Mouse (Mus musculus): Measurements from ENCODE around the gene Gm5751.
"Not testable (repeated sequence)": the region's sequence is repeated elsewhere in the genome, so short reads cannot be mapped to it uniquely, and the experiment has no call there.

Gm5751 gene

GRCm38 (mm10) chrX:8873953-8874352 is at the start of gene Gm5751:
Gm5751 (plus strand) TSS chrX:8874253.
- not testable (repeated sequence) for DNase-seq (ENCODE audit: low read depth, low spot score)

- peak; percentile 81 for DNase-seq (ENCODE audit: low read depth, low spot score)
These were observed 42.0 kb upstream of the Gm5751 start for GRCm38 (mm10) chrX:8832043-8832442.

GRCm38 (mm10) chrX:8843694-8844093 is 30.4 kb upstream of the Gm5751 start, which contains the start of gene Gm6592:
Gm6592 (plus strand) TSS chrX:8843994.
- no peak for DNase-seq (ENCODE audit: low read depth, low spot score)

- no peak for DNase-seq (ENCODE audit: low read depth, low spot score)
These were observed 21.6 kb upstream of the Gm5751 start for GRCm38 (mm10) chrX:8852486-8852885.

- DNase-seq (ENCODE audit: low read depth, low spot score) = peak; percentile 83
These were observed 9.7 kb upstream of the Gm5751 start for GRCm38 (mm10) chrX:8864331-8864730.

GRCm38 (mm10) chrX:8884336-8884735 is 10.3 kb downstream of the Gm5751 start:
- DNase-seq (ENCODE audit: low read depth, low spot score) = peak; percentile 71

GRCm38 (mm10) chrX:8891975-8892342 is 17.9 kb downstream of the Gm5751 start:
- no peak for DNase-seq (ENCODE audit: low read depth, low spot score)

- DNase-seq (ENCODE audit: low read depth, low spot score) = peak; percentile 43
These were observed 18.5 kb downstream of the Gm5751 start, which contains the start of gene B630019K06Rik for GRCm38 (mm10) chrX:8892343-8893155. B630019K06Rik (plus strand) TSS chrX:8892382.

GRCm38 (mm10) chrX:8893182-8893651 is 19.2 kb downstream of the Gm5751 start:
- DNase-seq (ENCODE audit: low read depth, low spot score) = no peak

- no peak for DNase-seq (ENCODE audit: low read depth, low spot score)
These were observed 26.8 kb downstream of the Gm5751 start for GRCm38 (mm10) chrX:8900823-8901222.

- DNase-seq (ENCODE audit: low read depth, low spot score) = no peak
These were observed 27.9 kb downstream of the Gm5751 start for GRCm38 (mm10) chrX:8901906-8902472.

- DNase-seq (ENCODE audit: low read depth, low spot score) = no peak
These were observed 47.0 kb downstream of the Gm5751 start for GRCm38 (mm10) chrX:8921080-8921479.

- DNase-seq (ENCODE audit: low read depth, low spot score) = peak; percentile 20
These were observed 48.0 kb downstream of the Gm5751 start for GRCm38 (mm10) chrX:8921813-8922607.

- DNase-seq (ENCODE audit: low read depth, low spot score) = no peak
These were observed 53.3 kb downstream of the Gm5751 start for GRCm38 (mm10) chrX:8927308-8927707.
